Mouse (Mus musculus) limb, embryonic 15.5 days (tissue): ENCODE measurements around the gene Mrpl18. TPM values are rescaled to one million over a fixed set of nuclear protein-coding genes. Genes with fewer than 3 reads are reported as not detected.
"Not testable (repeated sequence)": the region's sequence is repeated elsewhere in the genome, so short reads cannot be mapped to it uniquely, and the experiment has no call there.

ENCODE experiments used
- ATAC-seq: fragments of 200-750 bp; cut with Nextera tagmentation; 2 replicates; pipeline ENCODE4 v1.8.0; 2017; ENCODE audit warnings: low read depth, moderate TSS enrichment; ENCODE audit not compliant: insufficient number of reproducible peaks, low FRiP score, low TSS enrichment
- H3K27ac ChIP-seq: fragments of 300-500 bp; sonication (generic); 2 replicates; pipeline ENCODE4 v1.5.1; 2015; ENCODE audit warnings: moderate library complexity, mild to moderate bottlenecking, inconsistent platforms
- H3K27me3 ChIP-seq: fragments of 300-500 bp; sonication (generic); 2 replicates; pipeline ENCODE4 v1.6.1; 2015; ENCODE audit warnings: inconsistent platforms
- H3K36me3 ChIP-seq: fragments of 300-500 bp; sonication (generic); 2 replicates; pipeline ENCODE4 v1.6.1; 2015; ENCODE audit warnings: inconsistent platforms
- H3K4me1 ChIP-seq: fragments of 300-500 bp; sonication (generic); 2 replicates; pipeline ENCODE4 v1.6.1; 2015; ENCODE audit warnings: inconsistent platforms
- H3K4me2 ChIP-seq: fragments of 300-500 bp; sonication (generic); 2 replicates; pipeline ENCODE4 v1.6.1; 2015; ENCODE audit warnings: mild to moderate bottlenecking, inconsistent platforms
- H3K4me3 ChIP-seq: fragments of 300-500 bp; sonication (generic); 2 replicates; pipeline ENCODE4 v1.5.1; 2015; ENCODE audit warnings: mild to moderate bottlenecking, inconsistent platforms
- H3K9ac ChIP-seq: fragments of 300-500 bp; sonication (generic); 2 replicates; pipeline ENCODE4 v1.6.1; 2015; ENCODE audit warnings: inconsistent platforms
- H3K9me3 ChIP-seq: fragments of 300-500 bp; sonication (generic); 2 replicates; pipeline ENCODE4 v1.6.1; 2016; ENCODE audit warnings: inconsistent platforms
- WGBS: fragments of 180-500 bp; shearing (Covaris S2); methylation state at CpG from one replicate; pipeline ENCODE4 v1.1.7; 2015; 5-methylcytosine and 5-hydroxymethylcytosine counted together
- polyA plus RNA-seq: library from polyadenylated mRNA; unstranded; fragments of >200 nt; fragmentation: Nextera tagmentation; extraction: Ambion mirVana; gene quantifications from 2 replicates; pipeline ENCODE4 v1.2.1, GENCODE M21; 2015

Mrpl18 gene
- polyA plus RNA-seq, 1 experiment from 2014 or later, result 136 TPM

- Histone ChIP-seq H3K4me3 (no peak overlapping the region), H3K27ac (no peak overlapping the region), H3K9me3 (no peaks in the 10 kb centered on the region), H3K4me1 (peaks cover 9% of the 10 kb centered on the region), H3K9ac (no peak overlapping the region), H3K4me2 (no peak overlapping the region), H3K27me3 (no peaks in the 10 kb centered on the region), H3K36me3 (peaks cover 7% of the 10 kb centered on the region)
- 68% methylated on average over 2 of the region's 2 CpGs for WGBS
- no peak for ATAC-seq
Observed at GRCm38 (mm10) chr17:12938077-12938476, 21.9 kb upstream of the Mrpl18 start.

- Histone ChIP-seq H3K27ac (no peak overlapping the region), H3K4me2 (no peak overlapping the region), H3K9ac (no peak overlapping the region), H3K36me3 (peaks cover 2% of the 10 kb centered on the region; the same call in 1 of the 2 replicates), H3K9me3 (no peaks in the 10 kb centered on the region), H3K27me3 (no peaks in the 10 kb centered on the region), H3K4me3 (no peak overlapping the region), H3K4me1 (peaks cover 9% of the 10 kb centered on the region)
- ATAC-seq, result no peak
- 74% methylated on average over 2 of the region's 2 CpGs for WGBS
Observed at GRCm38 (mm10) chr17:12937412-12937970, 21.3 kb upstream of the Mrpl18 start.

- Histone ChIP-seq H3K27ac (no peak overlapping the region), H3K27me3 (no peaks in the 10 kb centered on the region), H3K9ac (no peak overlapping the region), H3K4me3 (no peak overlapping the region), H3K4me1 (peaks cover 6% of the 10 kb centered on the region), H3K36me3 (no peaks in the 10 kb centered on the region), H3K9me3 (no peaks in the 10 kb centered on the region), H3K4me2 (no peak overlapping the region)
- WGBS, result 49% methylated on average over 4 of the region's 4 CpGs
- no peak for ATAC-seq
Observed at GRCm38 (mm10) chr17:12935719-12936118, 19.6 kb upstream of the Mrpl18 start.

- not testable (repeated sequence) for H3K27ac ChIP-seq, H3K4me1 ChIP-seq, ATAC-seq, H3K27me3 ChIP-seq, H3K4me2 ChIP-seq, H3K36me3 ChIP-seq, H3K9ac ChIP-seq, H3K4me3 ChIP-seq, H3K9me3 ChIP-seq
- 83% methylated on average over 5 of the region's 5 CpGs for WGBS
Observed at GRCm38 (mm10) chr17:12931576-12931975, 15.4 kb upstream of the Mrpl18 start.

GRCm38 (mm10) chr17:12925703-12926180, 9.6 kb upstream of the Mrpl18 start:
- no peaks in the 10 kb centered on the region for H3K9me3 ChIP-seq
- no peaks in the 10 kb centered on the region for H3K27me3 ChIP-seq
- ATAC-seq, result no peak
- no peak overlapping the region for H3K4me3 ChIP-seq
- H3K36me3 ChIP-seq, result peaks cover 54% of the 10 kb centered on the region
- H3K4me1 ChIP-seq, result no peaks in the 10 kb centered on the region
- WGBS, result 87% methylated on average over 8 of the region's 8 CpGs
- no peak overlapping the region for H3K4me2 ChIP-seq
- H3K27ac ChIP-seq, result no peak overlapping the region
- H3K9ac ChIP-seq, result no peak overlapping the region

- ATAC-seq, result no peak
- Histone ChIP-seq H3K9ac (no peak overlapping the region), H3K36me3 (peaks cover 61% of the 10 kb centered on the region)
Observed at GRCm38 (mm10) chr17:12925001-12925400, 8.9 kb upstream of the Mrpl18 start.

GRCm38 (mm10) chr17:12921073-12921472, 4.9 kb upstream of the Mrpl18 start:
- peaks cover 66% of the 10 kb centered on the region for H3K36me3 ChIP-seq
- no peak for ATAC-seq
- no peak overlapping the region for H3K27ac ChIP-seq
- no peak overlapping the region for H3K4me3 ChIP-seq
- H3K27me3 ChIP-seq, result no peaks in the 10 kb centered on the region
- H3K4me1 ChIP-seq, result peaks cover 7% of the 10 kb centered on the region; the same call in 1 of the 2 replicates
- WGBS, result 92% methylated on average over 1 of the region's 1 CpGs
- no peaks in the 10 kb centered on the region for H3K9me3 ChIP-seq
- no peak overlapping the region for H3K9ac ChIP-seq
- no peak overlapping the region for H3K4me2 ChIP-seq

More at GRCm38 (mm10) chr17:12925001-12925400, 8.9 kb upstream of the Mrpl18 start:
- H3K27ac ChIP-seq, result no peak overlapping the region
- H3K9me3 ChIP-seq, result no peaks in the 10 kb centered on the region
- H3K4me1 ChIP-seq, result no peaks in the 10 kb centered on the region
- H3K4me3 ChIP-seq, result no peak overlapping the region
- H3K27me3 ChIP-seq, result no peaks in the 10 kb centered on the region
- WGBS, result 89% methylated on average over 3 of the region's 3 CpGs
- H3K4me2 ChIP-seq, result no peak overlapping the region

GRCm38 (mm10) chr17:12916588-12917380, 639 bp upstream of the Mrpl18 start:
- Histone ChIP-seq H3K9ac (peak overlapping the region; percentile 98), H3K9me3 (no peaks in the 10 kb centered on the region), H3K36me3 (peaks cover 48% of the 10 kb centered on the region), H3K4me3 (peak overlapping the region; percentile 88), H3K27ac (peak overlapping the region; percentile 92), H3K4me2 (peak overlapping the region; percentile 56), H3K27me3 (no peaks in the 10 kb centered on the region), H3K4me1 (peaks cover 14% of the 10 kb centered on the region; the same call in 1 of the 2 replicates)
- peak; percentile 40 for ATAC-seq
- WGBS, result under 1% methylated on average over 40 of the region's 40 CpGs

GRCm38 (mm10) chr17:12915488-12915880, 661 bp downstream of the Mrpl18 start, which contains the start of gene Tcp1:
Gene Tcp1, plus strand, starts transcription at chr17:12915701.
- 1% methylated on average over 18 of the region's 18 CpGs for WGBS
- ATAC-seq, result no peak
- Histone ChIP-seq H3K4me1 (peaks cover 14% of the 10 kb centered on the region; the same call in 1 of the 2 replicates), H3K4me2 (peak within 1 kb of the TSS; percentile 79), H3K9me3 (no peaks in the 10 kb centered on the region), H3K27ac (peak within 1 kb of the TSS; percentile 92), H3K4me3 (peak within 1 kb of the TSS; percentile 88), H3K36me3 (peaks cover 49% of the 10 kb centered on the region), H3K27me3 (no peaks in the 10 kb centered on the region), H3K9ac (peak within 1 kb of the TSS; percentile 98)

- Histone ChIP-seq H3K4me3 (no peak overlapping the region), H3K4me1 (peaks cover 7% of the 10 kb centered on the region; the same call in 1 of the 2 replicates), H3K4me2 (no peak overlapping the region), H3K9ac (no peak overlapping the region), H3K27ac (no peak overlapping the region), H3K9me3 (no peaks in the 10 kb centered on the region), H3K27me3 (no peaks in the 10 kb centered on the region), H3K36me3 (peaks cover 38% of the 10 kb centered on the region)
- ATAC-seq, result no peak
- 88% methylated on average over 8 of the region's 8 CpGs for WGBS
Observed at GRCm38 (mm10) chr17:12910391-12910790, 5.8 kb downstream of the Mrpl18 start.

- H3K9me3 ChIP-seq, result no peaks in the 10 kb centered on the region
- no peak within 1 kb of the TSS for H3K9ac ChIP-seq
- H3K27me3 ChIP-seq, result no peaks in the 10 kb centered on the region
- no peaks in the 10 kb centered on the region for H3K4me1 ChIP-seq
- peaks cover 44% of the 10 kb centered on the region for H3K36me3 ChIP-seq
- no peak within 1 kb of the TSS for H3K4me3 ChIP-seq
- no peak within 1 kb of the TSS for H3K4me2 ChIP-seq
- 81% methylated on average over 35 of the region's 35 CpGs for WGBS
- ATAC-seq, result no peak
- no peak within 1 kb of the TSS for H3K27ac ChIP-seq
Observed at GRCm38 (mm10) chr17:12909361-12910280, 6.5 kb downstream of the Mrpl18 start, which contains the start of gene Pnldc1. Gene Pnldc1, minus strand, starts transcription at chr17:12910230.
